Mouse (Mus musculus): Measurements from ENCODE around the gene Insc. TPM values are rescaled to one million over a fixed set of nuclear protein-coding genes. Genes with fewer than 3 reads are reported as not detected.

Gene Insc
- total RNA-seq, 2 experiments from 2014 or later, result 1.0 to 3.4 TPM

DNA sequence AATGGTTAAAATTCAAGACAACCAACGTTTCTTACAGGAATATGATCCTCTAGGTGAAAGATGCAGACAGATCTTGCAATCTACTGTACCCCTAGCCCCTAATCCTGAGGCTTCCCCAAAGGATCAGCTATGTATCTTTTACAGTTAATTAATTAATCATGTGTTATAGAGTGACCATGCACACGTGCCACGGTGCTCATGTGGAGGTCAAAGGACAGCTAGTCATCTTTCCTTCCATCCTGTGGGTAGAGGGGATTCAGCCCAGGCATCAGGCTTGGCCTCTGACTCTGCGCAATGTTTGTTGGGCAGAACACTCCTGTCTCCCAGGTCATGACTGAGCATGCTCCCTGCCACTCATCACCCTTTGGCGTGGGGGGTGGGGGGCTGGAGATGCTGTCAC, 74.4 kb downstream of the Insc start:
- intact Hi-C loops (cut with DNase I; ENCODE audit: low total_unique reads), result loop anchor here (5.0 kb wide), 2 partner anchors 86 to 241 kb away; no protein-coding TSS in a partner anchor
- no peak for DNase-seq

DNA sequence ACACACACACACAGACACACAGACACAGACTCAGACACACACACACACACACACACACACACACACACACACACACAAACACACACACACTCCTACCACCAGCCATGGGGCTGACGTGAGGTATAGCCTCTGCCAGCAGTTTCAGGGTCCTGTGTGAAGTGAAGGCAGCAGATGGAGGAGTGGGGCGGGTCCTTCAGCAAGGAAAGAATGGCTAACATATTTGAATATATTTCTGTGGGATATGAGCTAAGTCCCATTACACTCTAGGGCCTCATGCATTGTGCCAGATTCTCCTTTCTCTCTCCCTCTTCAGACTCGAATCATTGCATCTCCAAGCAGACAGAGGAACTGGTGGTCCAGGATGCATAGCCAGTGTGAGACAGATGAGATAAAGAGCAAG, 74.9 kb downstream of the Insc start:
- intact Hi-C loops (cut with DNase I; ENCODE audit: low total_unique reads), result loop anchor here (5.0 kb wide), 2 partner anchors 86 to 241 kb away; no protein-coding TSS in a partner anchor
- DNase-seq, result no peak

DNA sequence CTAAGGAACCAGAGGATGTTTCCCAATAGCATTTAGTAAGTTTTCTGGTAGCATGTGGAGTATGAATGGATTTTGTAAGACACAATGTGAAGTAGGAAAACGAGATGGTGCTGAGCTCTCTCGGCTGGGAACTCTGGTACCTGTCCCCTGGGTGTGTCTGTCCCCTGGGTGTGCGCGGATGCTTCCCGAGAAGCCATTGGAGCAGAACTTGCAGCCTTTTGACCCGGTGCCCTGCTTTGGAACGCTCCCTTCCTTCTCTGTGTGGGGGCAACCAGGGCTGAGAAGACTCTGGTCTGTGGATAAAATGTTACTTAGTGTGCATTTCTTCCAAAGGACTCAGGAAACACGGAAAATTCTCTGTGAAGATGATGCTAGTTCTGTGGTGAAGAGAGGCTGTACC, 75.3 kb downstream of the Insc start:
- no peak for DNase-seq
- intact Hi-C loops (cut with DNase I; ENCODE audit: low total_unique reads), result loop anchor here (5.0 kb wide), 2 partner anchors 87 to 242 kb away; no protein-coding TSS in a partner anchor

DNA sequence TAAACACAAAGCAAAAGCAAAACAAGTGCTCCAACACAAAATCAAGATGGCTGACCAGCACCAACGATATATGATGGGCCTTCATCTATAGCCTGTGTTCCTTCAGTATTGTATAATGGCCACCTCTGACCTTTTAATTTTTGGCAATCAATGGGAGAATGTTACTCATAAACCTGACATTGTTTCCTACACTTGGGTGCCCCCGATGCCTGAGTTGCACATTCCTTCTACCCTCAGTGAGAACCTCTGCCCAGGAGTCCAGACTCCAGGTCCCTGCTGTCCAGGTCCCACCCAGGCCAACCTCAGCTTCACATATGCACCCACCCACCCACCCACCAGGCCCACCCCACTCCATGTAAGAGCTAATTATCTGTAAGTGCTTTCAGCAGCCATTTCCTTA, 79.2 kb downstream of the Insc start:
- no peak for DNase-seq
- intact Hi-C loops (cut with DNase I; ENCODE audit: low total_unique reads), result no loop called here

DNA sequence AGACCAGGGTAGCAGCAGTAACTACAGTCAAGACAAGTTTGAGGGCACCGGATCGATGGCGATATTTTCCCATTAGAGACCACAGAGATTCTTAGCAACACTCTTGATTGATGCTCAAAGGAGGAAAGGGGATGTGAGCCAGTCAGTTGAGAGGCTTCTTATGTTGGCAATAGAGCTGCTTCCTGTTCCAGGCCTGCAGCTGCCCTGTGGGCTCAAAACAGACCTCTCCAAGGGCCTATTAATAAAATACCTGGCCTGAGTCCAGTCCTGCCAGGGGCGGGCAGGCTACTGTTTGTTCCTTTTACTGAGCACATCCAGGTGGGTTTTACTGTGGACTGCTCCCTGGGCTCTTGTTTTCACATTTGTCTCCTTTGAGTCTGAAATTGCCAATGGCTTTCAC, 83.9 kb downstream of the Insc start:
- DNase-seq, result no peak
- intact Hi-C loops (cut with DNase I; ENCODE audit: low total_unique reads), result no loop called here

DNA sequence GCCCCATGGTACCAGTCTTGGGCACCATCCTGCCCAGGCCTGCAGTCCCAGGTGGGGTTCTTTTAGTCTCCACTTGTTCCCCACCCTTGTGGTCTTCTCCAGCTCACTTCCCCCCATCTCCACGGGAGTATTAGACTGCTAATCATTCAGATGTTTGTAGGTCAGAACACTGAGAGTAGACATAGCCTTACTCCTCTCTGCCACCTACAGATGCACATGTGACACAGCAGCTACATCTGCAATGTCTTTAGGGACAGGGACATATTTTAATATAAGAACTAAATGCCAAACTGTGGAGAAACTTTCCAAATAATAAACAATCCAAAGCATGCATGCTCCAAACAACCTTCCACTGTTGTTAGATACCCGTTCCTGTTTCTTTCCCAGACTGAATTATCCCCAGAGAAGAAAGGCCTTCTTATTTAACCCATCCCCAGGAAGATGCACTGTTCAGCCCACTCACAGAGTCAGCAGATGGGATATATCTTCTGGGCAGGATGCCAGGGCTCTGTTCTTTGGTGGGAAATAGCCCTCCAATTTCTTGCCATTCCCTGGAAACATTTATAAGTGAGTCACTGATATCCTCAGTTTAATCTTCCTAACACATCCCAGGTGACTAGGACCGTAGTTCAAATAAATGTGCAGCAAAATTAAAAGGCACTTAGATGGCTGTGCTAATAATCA, 88.9 kb downstream of the Insc start:
- intact Hi-C loops (cut with DNase I; ENCODE audit: low total_unique reads), result no loop called here
- DNase-seq, result no peak

DNA sequence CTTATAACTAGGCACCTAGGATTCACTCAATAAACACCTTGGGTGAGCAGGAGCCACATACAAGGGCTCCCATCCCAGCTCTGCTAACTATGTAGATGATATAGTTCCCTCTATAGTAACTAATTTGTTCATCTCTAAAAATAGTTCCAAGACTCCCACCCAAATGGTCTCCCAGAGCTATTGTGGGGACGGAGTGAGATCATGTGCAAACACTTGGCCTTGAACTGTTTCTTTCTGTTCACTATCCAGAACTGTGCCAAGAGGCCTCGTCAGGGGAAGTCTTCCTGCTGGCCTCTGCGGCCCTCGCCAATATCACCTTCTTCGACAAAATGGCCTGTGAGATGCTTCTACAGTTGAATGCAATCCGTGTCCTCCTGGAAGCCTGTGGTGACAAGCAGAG, 91.0 kb downstream of the Insc start:
- DNase-seq, result no peak
- intact Hi-C loops (cut with DNase I; ENCODE audit: low total_unique reads), result no loop called here

DNA sequence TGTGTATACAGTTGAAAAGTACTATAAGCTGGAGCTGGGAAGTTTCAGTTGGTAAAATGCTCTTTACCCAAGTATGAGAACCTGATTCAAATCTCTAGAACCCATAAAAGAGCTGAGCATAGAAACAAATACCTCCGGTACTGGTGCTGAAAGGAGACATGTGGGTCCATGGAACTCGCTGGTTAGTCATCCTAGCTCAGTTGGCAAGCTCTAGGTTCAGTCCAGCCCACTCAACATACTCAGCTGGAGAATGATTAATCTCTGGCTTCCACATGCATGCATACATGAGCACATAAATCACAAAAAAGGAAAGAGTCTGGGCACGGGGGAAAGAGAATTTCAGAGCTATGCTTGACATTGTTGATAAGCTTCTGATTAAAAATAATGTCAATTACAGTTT, 93.8 kb downstream of the Insc start:
- no peak for DNase-seq
- intact Hi-C loops (cut with DNase I; ENCODE audit: low total_unique reads), result no loop called here

DNA sequence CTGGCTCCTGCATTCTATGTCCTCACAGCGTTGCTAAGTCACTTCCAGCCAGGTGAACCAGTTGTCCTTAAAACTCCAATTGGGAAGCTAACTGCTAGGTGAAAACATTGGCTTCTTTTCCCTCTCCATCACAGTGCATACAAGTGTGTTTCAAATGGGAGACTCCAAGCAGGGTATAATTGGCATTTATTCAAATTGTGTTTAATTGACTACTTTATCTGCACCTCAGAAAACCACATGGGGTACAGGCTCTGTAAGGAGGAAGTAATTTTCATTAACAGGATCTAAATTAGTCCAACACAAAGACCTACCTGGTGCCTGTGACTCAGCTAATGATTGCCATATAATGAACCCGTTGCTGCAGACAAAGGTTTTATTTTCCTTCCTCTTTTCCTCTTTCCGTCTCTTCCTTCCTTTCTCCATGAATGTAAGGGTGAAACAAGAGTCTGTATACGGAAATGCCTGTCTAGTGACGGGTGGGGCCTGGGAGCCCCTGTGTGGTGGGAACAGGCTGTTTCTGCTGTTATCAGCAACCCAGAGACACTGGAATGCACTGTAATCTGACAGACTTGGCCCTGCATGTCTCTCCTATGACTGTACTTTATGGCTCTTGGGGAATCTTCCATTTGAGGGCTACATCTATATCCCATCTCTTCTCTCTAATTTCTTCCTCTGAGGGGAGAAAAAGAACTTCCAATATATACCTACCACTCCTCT, 96.7 kb downstream of the Insc start:
- DNase-seq, result no peak
- intact Hi-C loops (cut with DNase I; ENCODE audit: low total_unique reads), result no loop called here

DNA sequence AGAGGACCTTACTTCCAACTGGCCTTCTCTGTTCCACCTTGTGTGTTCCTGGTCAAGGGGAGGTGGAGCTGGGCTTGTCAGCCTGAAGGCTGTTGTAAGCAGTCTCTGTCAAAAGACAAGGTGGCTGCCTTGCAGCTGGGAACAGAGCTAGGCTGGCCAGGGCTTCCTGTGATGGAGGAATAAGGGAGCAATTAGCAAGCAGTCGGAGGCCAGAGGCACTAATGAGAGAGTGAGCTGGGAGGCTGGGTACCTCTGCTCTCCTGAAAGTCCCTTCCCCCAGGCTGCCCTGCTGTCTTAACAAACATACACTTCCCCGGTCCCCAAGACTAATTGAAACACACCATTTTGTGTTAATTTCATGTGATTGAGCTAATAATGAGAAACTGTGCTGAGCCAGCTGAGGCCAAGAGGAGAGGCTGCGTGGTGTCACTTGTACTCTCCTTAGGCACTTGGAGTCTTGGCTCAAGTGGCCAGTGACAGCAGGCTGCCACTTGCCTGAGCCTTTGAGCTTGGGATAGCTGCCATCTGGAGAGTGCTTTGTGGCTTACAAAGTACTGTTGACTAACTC, 99.2 kb downstream of the Insc start:
- no peak for DNase-seq
- intact Hi-C loops (cut with DNase I; ENCODE audit: low total_unique reads), result no loop called here

DNA sequence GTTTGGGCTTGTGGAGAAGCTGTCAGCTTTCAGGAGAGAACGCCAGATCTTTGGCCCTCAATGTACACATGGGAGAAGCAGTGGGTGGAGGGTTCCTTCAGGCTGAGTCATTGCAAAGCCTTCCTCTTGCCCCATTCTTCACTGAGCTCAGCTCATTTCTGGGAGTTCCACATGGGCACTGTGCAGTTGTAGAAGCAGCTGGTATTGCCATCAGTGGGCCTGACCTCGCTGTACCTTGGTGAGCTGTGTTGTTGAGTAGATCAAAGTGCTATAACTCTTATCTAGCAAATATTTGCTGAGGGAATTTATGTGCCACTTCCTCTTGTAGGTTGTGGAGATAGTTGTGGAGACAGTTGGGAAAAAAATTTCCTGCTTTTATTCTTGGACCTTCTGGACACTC, 103.7 kb downstream of the Insc start:
- intact Hi-C loops (cut with DNase I; ENCODE audit: low total_unique reads), result no loop called here
- DNase-seq, result no peak

DNA sequence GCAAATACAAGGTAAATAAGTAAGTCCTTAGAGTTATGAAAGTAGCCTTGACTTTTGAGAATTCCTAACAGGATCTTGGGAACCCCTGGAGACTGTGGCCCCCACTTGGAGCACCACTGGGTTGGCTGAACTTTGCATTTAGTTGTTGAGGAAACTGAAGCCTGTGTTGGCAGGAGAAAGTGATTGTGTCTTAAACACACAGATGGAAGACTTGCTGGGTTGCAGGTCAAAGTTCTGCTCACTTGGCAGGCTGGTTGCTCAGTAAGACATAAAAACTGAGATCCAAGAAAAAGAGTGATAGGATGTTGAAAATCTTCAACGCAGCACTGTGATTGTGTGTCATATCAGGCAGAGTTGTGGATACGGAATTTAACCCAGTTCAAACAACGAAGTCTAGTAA, 108.9 kb downstream of the Insc start:
- intact Hi-C loops (cut with DNase I; ENCODE audit: low total_unique reads), result no loop called here
- DNase-seq, result no peak

DNA sequence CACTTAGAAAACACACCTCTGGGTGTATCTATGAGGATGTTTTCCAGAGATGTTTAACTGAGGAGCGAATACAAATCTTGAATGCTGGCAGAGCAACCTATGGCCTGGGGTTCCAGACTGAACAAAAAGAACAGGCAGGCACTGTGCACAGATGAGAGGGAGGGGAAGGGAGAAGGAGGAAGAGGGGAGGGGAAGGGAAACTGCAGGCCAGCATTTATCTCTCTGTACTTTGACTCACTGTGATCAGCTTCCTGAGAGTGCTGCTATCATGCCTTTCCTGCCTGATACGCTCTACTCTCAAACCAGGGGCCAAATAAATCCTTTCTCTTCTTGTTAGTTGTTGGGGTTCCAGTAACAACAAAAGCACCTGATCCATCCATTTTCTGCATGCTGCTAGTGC, 110.7 kb downstream of the Insc start:
- DNase-seq, result no peak
- intact Hi-C loops (cut with DNase I; ENCODE audit: low total_unique reads), result no loop called here

DNA sequence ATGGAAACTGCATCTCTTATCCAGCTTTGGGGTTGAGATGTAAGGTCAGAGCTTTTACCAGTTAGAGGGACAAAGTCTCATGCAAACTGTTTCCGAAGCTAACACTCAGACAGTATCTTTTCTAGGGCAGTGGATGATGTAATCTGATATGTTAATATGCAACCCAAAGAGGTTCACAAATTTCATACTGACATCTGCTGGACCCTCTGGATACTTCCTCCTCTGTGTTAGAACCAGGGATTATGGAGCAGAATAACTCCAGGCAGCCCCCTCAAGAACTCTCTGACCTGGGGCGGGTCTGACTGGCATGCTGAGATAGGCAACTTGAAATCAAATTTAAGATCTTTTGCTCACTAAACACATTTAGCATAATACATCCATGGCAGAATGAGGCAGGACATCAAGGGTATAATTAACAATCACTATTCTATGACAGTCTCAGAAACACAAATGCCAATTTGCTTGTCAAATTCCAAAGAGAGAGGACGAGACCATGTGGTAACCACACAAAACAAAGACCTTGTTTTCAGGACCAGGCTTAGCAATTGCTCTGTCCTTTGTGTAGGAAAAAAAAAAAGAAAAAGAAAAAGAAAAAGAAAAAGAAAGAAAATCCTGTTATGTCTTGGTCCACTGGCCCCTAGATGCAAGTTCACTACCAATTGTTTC, 117.5 kb downstream of the Insc start:
- DNase-seq, result no peak
- intact Hi-C loops (cut with DNase I; ENCODE audit: low total_unique reads), result no loop called here

DNA sequence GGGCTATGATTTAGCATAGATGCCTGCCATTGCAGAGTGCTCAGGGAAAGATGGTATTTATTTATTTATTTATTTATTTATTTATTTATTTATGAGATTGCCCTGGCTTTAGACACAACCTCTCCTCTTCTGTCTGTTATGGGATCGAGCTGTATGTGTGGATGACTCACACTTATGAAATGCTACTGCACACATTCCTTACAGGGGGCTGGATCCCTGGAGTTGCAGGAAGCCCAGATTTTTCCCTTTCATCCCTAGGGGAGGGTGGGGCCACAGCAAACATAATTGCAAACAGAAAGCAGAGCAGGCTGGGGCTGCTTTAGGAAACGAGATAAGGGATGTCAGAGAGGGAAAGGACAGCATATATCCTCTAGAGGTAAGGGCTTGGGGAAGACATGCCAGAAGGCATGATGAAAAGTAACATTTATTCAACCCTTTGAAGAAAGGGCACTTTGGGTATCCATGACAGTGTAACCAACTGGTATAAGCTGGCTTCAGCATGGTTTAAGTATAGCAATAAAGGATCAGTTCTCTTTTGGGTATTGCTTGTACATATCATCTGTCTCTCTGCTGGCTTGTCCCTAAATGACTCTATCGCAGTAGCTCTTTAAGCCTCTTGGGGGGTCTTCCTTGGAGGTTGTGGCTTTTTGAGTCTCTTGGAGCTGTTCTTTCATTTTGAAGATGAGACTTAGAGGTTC, 130.0 kb downstream of the Insc start:
- no peak for DNase-seq
- intact Hi-C loops (cut with DNase I; ENCODE audit: low total_unique reads), result no loop called here

DNA sequence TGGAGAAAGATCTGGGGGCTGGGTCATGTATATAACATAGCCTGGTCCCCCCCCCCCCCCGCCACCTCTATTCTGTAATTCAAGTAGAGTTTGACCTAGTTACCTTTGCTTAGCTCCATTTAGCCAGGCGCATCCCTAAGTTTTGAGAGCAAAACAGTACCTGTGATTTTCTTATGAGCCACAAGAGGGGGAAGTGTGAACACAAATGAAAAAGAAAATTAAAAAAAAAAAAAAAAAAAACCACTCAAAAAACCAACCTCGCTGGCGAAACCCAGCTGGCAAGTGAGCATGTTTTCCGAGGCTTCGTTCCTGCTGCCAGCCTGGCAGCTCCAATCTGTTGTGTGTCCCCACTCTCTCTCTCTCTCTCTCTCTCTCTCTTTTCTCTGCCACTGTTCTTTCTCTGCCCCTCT, 130.5 kb downstream of the Insc start:
- intact Hi-C loops (cut with DNase I; ENCODE audit: low total_unique reads), result no loop called here
- peak; percentile 49 for DNase-seq

DNA sequence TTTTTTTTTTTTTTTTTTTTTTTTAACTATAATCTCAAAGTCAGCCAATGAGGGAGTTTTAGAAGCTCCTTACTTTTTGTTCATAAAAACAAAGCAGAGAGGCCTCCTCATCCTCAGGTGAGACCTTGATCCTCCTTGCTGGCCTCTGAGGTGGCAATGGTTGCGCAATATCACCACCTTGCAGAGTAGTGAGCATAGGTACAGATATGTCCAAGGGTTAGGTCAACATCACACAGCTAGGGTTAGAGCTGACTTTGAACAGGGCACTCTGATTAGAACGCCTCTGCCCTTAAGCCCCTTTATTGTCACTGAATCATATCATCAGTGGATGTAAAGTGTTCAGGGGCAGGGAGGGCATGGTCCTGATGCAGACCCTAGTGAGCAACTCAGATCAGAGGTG, 131.1 kb downstream of the Insc start:
- no peak for DNase-seq
- intact Hi-C loops (cut with DNase I; ENCODE audit: low total_unique reads), result no loop called here

DNA sequence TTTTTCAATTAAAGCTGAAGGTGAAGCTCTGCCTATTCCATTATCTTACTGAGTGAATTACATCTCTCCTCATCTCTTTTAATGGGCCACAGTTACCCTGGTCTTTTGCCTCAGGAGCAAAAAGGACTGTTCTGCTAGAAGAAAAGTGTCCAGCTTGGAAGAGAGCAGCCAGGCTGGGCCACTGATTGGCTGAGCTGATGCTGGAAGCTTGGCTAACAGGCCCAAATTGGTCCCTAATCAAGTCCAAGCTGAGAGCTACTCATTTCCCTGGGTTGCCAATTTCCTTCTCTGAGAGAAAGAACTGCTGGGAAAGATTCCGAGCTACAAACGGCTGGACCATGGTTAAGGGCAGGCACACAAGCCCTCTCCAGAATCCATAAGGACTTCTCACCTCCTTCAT, 140.1 kb downstream of the Insc start:
- DNase-seq, result no peak
- intact Hi-C loops (cut with DNase I; ENCODE audit: low total_unique reads), result no loop called here

DNA sequence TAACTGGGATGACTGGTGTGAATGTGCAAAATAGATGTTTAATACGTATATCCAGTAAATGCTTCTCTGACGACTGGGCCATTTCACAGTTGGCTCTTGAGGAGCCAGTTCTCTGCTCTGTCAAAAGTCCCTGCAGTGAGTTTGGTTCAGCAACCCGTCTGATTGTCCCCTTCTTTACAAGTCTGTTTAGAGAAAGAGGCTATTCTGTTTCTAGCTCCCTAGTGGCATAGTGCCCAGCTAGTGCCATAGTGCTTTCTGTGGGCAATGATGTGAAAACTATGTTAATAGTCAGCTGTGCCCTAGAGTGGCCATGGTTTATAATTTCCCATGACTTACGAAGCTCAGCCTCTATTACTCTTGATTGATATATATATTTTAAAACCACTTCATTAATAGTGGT, 143.4 kb downstream of the Insc start:
- DNase-seq, result no peak
- intact Hi-C loops (cut with DNase I; ENCODE audit: low total_unique reads), result no loop called here

DNA sequence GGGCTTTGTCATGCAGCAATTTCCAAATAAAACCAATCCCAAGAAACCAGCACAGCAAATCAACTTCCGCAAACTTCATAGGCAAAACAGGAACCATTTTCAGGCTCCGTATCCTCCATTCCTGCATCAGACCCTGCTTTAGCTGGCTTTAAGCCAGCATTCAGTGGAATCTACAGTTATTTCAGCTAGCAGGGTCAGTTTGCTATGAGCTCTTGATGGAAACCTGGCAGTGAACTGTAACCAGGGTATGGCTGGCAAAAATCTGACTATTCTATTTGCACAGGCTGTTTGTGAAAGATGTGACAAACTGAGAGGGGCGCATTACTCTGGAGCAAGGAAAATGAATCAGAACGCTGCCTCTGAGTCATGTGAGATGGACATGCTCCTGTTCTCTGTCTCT, 146.7 kb downstream of the Insc start:
- intact Hi-C loops (cut with DNase I; ENCODE audit: low total_unique reads), result no loop called here
- no peak for DNase-seq
